Mouse (Mus musculus) liver, embryonic 13.5 days (tissue): ENCODE measurements around the gene Slc33a1. TPM values are rescaled to one million over a fixed set of nuclear protein-coding genes. Genes with fewer than 3 reads are reported as not detected.

Experiments used
- ATAC-seq: fragments of 200-750 bp; cut with Nextera tagmentation; 2 replicates; pipeline ENCODE4 v1.8.0; 2017; ENCODE audit warnings: low read depth, mild to moderate bottlenecking, moderate number of reproducible peaks, moderate library complexity
- DNase-seq: peaks from one replicate; pipeline ENCODE4 v3.0.0; 2022
- H3K27ac ChIP-seq: fragments of 300-500 bp; sonication (generic); 2 replicates; pipeline ENCODE4 v1.5.1; 2015; ENCODE audit warnings: moderate library complexity, mild to moderate bottlenecking, inconsistent platforms
- H3K27me3 ChIP-seq: fragments of 300-500 bp; sonication (generic); 2 replicates; pipeline ENCODE4 v1.6.1; 2015; ENCODE audit warnings: mild to moderate bottlenecking, inconsistent platforms
- H3K36me3 ChIP-seq: fragments of 300-500 bp; sonication (generic); 2 replicates; pipeline ENCODE4 v1.6.1; 2015; ENCODE audit warnings: mild to moderate bottlenecking, inconsistent platforms
- H3K4me1 ChIP-seq: fragments of 300-500 bp; sonication (generic); replicated peaks from 2 replicates; pipeline ENCODE4 v1.6.1; 2015; ENCODE audit warnings: inconsistent platforms
- H3K4me2 ChIP-seq: fragments of 300-500 bp; sonication (generic); 2 replicates; pipeline ENCODE4 v1.6.1; 2015; ENCODE audit warnings: inconsistent platforms, mild to moderate bottlenecking, moderate library complexity
- H3K4me3 ChIP-seq: fragments of 300-500 bp; sonication (generic); replicated peaks from 2 replicates; pipeline ENCODE4 v1.5.1; 2015; ENCODE audit warnings: mild to moderate bottlenecking, inconsistent platforms
- H3K9ac ChIP-seq: fragments of 300-500 bp; sonication (generic); 2 replicates; pipeline ENCODE4 v1.6.1; 2015; ENCODE audit warnings: mild to moderate bottlenecking, inconsistent platforms
- H3K9me3 ChIP-seq: fragments of 300-500 bp; sonication (generic); replicated peaks from 2 replicates; pipeline ENCODE4 v1.6.1; 2016; ENCODE audit warnings: inconsistent platforms
- WGBS: fragments of 180-500 bp; shearing (Covaris S2); methylation state at CpG from one replicate; pipeline ENCODE4 v1.1.7; 2015; ENCODE audit not compliant: insufficient replicate concordance; 5-methylcytosine and 5-hydroxymethylcytosine counted together
- polyA plus RNA-seq: library from polyadenylated mRNA; unstranded; fragments of >200 nt; fragmentation: Nextera tagmentation; extraction: Ambion mirVana; gene quantifications from 2 replicates; pipeline ENCODE4 v1.2.1, GENCODE M21; 2015

Slc33a1 gene
- polyA plus RNA-seq, 1 experiment from 2014 or later: 10.2 TPM

DNA sequence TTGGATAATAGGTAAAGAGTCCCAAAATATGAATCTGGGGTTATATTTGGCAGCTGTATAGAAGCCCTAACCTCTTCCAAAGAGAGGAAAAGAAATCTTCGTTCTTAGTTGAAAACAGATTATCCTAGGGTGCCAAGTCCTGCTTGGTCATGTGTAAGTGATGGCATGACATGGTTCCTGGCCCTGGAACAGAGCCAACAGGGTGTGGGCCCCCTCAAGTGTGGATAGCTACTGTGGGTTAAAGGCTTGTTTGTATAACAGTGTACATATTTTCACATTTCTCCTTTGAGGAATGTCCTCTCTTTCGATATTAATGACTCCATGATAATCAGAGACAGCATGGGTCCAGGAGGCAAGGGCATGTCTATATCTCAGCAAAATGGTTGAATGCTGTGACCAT, 25.6 kb downstream of the Slc33a1 start:
- ATAC-seq (no peak), DNase-seq (no peak)
- H3K4me3 ChIP-seq: no peak overlapping the region
- H3K4me1 ChIP-seq: no peaks in the 10 kb centered on the region
- peaks cover 9% of the 10 kb centered on the region for H3K36me3 ChIP-seq
- no peak overlapping the region for H3K4me2 ChIP-seq
- no peak overlapping the region for H3K9ac ChIP-seq
- no peaks in the 10 kb centered on the region for H3K27me3 ChIP-seq
- H3K9me3 ChIP-seq: no peaks in the 10 kb centered on the region
- 78% methylated on average over 2 of the region's 2 CpGs for WGBS
- no peak overlapping the region for H3K27ac ChIP-seq

DNA sequence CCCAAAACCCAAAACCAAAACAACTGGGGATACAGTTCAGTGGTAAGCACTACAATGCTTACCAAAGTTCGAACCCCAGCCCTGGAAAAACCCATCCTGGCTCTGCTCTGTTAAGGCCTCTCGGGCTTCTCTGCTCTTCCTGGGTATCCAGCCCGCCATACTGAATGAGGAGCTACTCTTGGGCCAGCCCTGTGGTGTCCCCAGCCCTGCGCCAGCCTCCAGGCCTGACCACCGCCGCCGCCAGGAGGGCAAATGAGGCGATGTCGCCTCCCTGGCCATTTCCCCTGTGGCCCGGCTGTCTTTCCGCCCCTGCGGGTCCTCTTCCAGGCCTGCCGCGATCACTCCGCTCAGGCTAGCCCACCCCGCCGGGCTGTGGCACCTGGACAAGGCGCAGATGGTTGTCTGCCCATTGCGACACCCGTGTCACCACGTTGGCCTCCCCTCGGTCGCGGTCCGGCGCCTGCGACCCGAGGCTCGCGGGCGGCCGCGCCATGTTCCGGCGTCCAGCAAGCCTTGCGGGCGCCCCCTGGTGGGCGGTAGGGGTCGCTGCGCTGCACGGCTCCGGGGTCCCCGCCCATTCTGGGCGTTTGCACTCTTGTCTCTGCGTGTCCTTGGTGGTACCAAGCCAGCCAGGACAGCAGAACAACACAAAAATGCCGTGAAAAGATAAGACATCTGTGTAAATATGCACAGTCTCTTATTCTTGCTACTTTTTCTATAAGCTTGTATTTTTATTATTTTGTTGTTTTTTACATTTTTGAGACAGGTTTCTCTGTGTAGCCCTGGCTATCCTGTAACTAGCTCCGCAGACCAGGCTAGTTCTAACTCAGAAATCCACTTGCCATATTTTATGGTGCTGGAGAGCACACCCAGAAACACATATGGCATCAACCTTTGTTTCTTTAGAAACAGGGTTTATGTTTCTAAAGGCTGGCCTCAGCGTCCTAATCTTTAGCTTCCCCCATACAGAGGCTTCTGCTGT, 35.4 kb downstream of the Slc33a1 start, which contains the start of gene E130311K13Rik:
E130311K13Rik (minus strand) TSS at position 595 of the 982 bp plus-strand sequence.
- Histone ChIP-seq H3K4me1 (peaks cover 3% of the 10 kb centered on the region; the same call in 1 of the 2 replicates), H3K4me2 (peak within 1 kb of the TSS; percentile 87), H3K27ac (0 out of 2 replicates have a peak within 1 kb of the TSS, but pooled peaks have one; percentile 50), H3K4me3 (peak within 1 kb of the TSS; percentile 72), H3K36me3 (no peaks in the 10 kb centered on the region), H3K27me3 (no peaks in the 10 kb centered on the region), H3K9me3 (no peaks in the 10 kb centered on the region), H3K9ac (peak within 1 kb of the TSS; percentile 83)
- DNase-seq (peak; percentile 75), ATAC-seq (peak; percentile 93)
- WGBS: 5% methylated on average over 48 of the region's 48 CpGs

DNA sequence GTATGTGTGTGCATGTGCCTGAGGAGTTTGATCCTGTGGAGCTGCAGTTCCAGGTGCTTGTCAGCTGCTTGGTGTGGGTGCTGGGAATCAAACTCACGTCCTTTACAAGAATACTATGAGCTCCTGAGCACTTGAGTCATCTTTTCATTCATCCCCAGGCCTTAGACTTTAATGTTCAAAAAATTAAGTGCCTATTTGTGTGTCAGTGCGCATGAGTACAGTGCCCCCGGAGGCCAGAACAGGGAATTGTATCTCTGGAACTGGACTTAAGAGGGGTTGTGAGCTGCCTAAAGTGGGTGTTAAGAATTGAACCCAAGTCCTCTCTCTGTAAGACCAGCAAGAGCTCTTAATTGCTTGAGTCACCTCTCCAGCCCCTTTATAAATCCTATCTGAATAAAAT, 44.9 kb downstream of the Slc33a1 start:
- H3K9ac ChIP-seq: no peak overlapping the region
- H3K36me3 ChIP-seq: no peaks in the 10 kb centered on the region
- ATAC-seq: no peak
- H3K4me3 ChIP-seq: no peak overlapping the region
- 48% methylated on average over 3 of the region's 3 CpGs for WGBS
- no peak overlapping the region for H3K27ac ChIP-seq
- no peaks in the 10 kb centered on the region for H3K4me1 ChIP-seq
- no peaks in the 10 kb centered on the region for H3K27me3 ChIP-seq
- H3K4me2 ChIP-seq: no peak overlapping the region
- DNase-seq: no peak
- no peaks in the 10 kb centered on the region for H3K9me3 ChIP-seq

DNA sequence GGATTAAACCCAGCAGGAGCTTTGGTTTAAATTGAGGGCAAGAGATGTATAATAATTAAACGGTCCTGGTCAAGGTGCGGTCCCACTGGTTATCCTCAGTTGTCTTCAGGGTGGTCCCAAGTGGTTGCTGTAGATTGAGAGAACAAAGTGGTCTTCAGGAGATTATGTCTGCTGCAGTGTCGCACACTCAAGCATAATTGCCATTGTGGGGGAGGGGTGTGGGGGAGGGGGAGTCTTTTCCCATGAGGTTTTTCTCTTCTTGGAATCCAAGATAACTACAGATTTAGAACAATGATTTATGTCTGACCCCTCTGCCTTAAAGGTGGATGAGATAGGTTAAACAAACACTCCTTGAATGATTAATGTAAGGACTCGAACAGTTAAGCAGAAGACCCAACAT, 54.3 kb downstream of the Slc33a1 start:
- no peak overlapping the region for H3K27ac ChIP-seq
- WGBS: 68% methylated on average over 4 of the region's 4 CpGs
- no peaks in the 10 kb centered on the region for H3K36me3 ChIP-seq
- ATAC-seq (no peak), DNase-seq (no peak)
- peaks cover 2% of the 10 kb centered on the region for H3K27me3 ChIP-seq
- no peak overlapping the region for H3K9ac ChIP-seq
- H3K4me2 ChIP-seq: no peak overlapping the region
- H3K4me1 ChIP-seq: peaks cover 2% of the 10 kb centered on the region; the same call in 1 of the 2 replicates
- no peak overlapping the region for H3K4me3 ChIP-seq
- H3K9me3 ChIP-seq: no peaks in the 10 kb centered on the region

DNA sequence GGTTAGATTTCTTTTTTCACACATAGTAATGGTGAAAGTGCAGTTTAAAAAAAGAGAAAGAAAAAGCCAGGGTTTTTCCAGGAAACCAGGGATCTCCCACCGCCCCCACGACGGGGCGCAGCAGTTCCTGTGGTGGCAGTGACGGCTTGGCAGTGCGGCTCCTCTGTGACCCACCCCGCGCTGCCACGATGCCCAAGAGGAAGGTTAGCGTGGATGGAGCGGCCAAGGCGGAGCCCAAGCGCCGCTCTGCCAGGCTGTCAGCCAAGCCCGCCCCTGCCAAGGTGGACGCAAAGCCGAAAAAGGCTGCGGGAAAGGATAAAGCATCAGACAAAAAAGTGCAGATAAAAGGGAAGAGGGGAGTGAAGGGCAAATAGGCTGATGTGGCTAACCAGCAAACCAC, 59.3 kb downstream of the Slc33a1 start:
- no peak for ATAC-seq

GRCm38 (mm10) chr3:63904157-63904556, 60.4 kb downstream of the Slc33a1 start:
- WGBS: 74% methylated on average over 2 of the region's 2 CpGs
- Histone ChIP-seq H3K4me3 (no peak overlapping the region), H3K9me3 (no peaks in the 10 kb centered on the region), H3K27me3 (peaks cover 24% of the 10 kb centered on the region), H3K9ac (no peak overlapping the region), H3K4me2 (no peak overlapping the region), H3K36me3 (no peaks in the 10 kb centered on the region), H3K27ac (no peak overlapping the region), H3K4me1 (peaks cover 3% of the 10 kb centered on the region; the same call in 1 of the 2 replicates)
- DNase-seq (no peak), ATAC-seq (no peak)

More for the DNA sequence above, 59.3 kb downstream of the Slc33a1 start:
- H3K4me1 ChIP-seq: peaks cover 3% of the 10 kb centered on the region; the same call in 1 of the 2 replicates
- H3K27ac ChIP-seq: no peak overlapping the region
- DNase-seq: no peak
- peak overlapping the region; percentile 50 for H3K4me2 ChIP-seq
- no peaks in the 10 kb centered on the region for H3K36me3 ChIP-seq
- H3K9me3 ChIP-seq: no peaks in the 10 kb centered on the region
- 2% methylated on average over 18 of the region's 18 CpGs for WGBS
- peaks cover 13% of the 10 kb centered on the region for H3K27me3 ChIP-seq
- no peak overlapping the region for H3K9ac ChIP-seq
- peak overlapping the region; percentile 21; the same call in 1 of the 2 replicates for H3K4me3 ChIP-seq

GRCm38 (mm10) chr3:63900021-63900571, 64.5 kb downstream of the Slc33a1 start:
- Histone ChIP-seq H3K4me1 (no peaks in the 10 kb centered on the region; the same call in 1 of the 2 replicates), H3K27me3 (peaks cover 34% of the 10 kb centered on the region), H3K36me3 (no peaks in the 10 kb centered on the region), H3K9me3 (no peaks in the 10 kb centered on the region), H3K9ac (no peak overlapping the region), H3K4me2 (peak overlapping the region; percentile 77), H3K27ac (no peak overlapping the region), H3K4me3 (peak overlapping the region; percentile 55)
- ATAC-seq (no peak), DNase-seq (no peak)
- WGBS: 8% methylated on average over 12 of the region's 12 CpGs

DNA sequence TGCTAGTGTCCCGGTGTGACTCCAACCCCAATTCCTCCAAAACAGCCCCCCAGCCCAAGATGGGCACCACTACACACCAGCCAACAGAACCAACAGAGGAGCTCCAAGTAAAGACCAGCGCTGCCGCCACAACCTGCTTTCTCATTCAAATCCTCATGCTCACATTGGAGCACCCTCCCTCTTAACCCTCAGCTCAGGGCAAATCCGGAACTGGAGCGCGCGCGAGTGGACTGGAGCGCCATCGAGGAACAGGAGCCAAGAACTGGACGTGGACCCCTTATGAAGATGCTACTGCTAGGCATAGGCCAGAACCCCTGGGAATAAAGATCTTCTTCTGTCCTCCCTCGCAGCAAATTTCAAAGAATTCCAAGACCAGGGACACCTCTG, 65.3 kb downstream of the Slc33a1 start, which contains the start of gene Plch1:
Plch1 (minus strand) TSS at position 164 of the 387 bp plus-strand sequence.
- Histone ChIP-seq H3K4me2 (peak within 1 kb of the TSS; percentile 77), H3K27me3 (peaks cover 30% of the 10 kb centered on the region), H3K9ac (peak within 1 kb of the TSS; percentile 36; the same call in 1 of the 2 replicates), H3K27ac (no peak within 1 kb of the TSS), H3K36me3 (no peaks in the 10 kb centered on the region), H3K9me3 (no peaks in the 10 kb centered on the region), H3K4me3 (peak within 1 kb of the TSS; percentile 55), H3K4me1 (no peaks in the 10 kb centered on the region; the same call in 1 of the 2 replicates)
- DNase-seq (no peak), ATAC-seq (0 out of 2 replicates have a peak, but pooled peaks have one; percentile 26)
- WGBS: under 1% methylated on average over 12 of the region's 12 CpGs

DNA sequence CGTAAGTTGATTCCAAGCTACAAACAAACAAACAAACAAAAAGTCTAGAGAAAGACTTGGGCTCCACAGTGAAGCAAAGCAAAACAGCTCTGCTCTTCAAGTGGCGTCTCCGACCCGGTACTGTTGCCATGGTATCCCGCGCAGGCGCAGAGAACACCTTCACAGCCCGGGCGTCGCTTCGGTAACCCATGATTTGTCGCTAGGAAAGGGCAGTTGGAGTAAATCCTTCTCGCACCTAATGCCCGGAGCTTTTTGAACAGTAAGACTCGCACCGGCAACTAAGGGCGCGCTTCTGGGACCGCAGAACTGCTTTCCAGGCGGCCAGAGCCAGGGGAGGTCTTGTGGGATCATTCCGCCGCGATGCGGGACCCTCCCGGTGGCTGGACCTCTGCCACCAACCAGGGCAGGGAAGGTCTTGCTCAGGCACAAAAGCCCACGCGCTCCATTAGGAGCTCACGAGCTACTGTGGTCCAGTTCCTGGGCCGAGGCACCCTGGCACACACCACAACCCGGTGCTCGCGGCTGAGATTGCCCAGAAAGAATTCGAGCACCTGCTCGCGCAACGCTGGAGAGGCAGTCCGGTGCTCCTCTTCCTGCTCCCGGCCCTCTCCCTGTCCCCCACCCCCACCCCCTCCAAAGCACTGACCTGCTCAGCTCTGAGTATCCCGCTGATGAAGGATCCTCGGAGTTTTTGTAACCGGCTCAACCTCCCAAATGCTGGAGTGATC, 65.8 kb downstream of the Slc33a1 start:
- H3K4me2 ChIP-seq: peak overlapping the region; percentile 77
- ATAC-seq: peak; percentile 36
- H3K9ac ChIP-seq: peak overlapping the region; percentile 36; the same call in 1 of the 2 replicates

GRCm38 (mm10) chr3:63897177-63897576, 67.4 kb downstream of the Slc33a1 start:
- no peak for ATAC-seq
- H3K4me2 ChIP-seq: no peak overlapping the region
- H3K27me3 ChIP-seq: peaks cover 28% of the 10 kb centered on the region
- no peaks in the 10 kb centered on the region for H3K9me3 ChIP-seq
- H3K4me3 ChIP-seq: no peak overlapping the region
- DNase-seq: no peak
- WGBS: 25% methylated on average over 1 of the region's 1 CpGs
- no peak overlapping the region for H3K9ac ChIP-seq
- no peaks in the 10 kb centered on the region for H3K36me3 ChIP-seq
- no peak overlapping the region for H3K27ac ChIP-seq
- no peaks in the 10 kb centered on the region; the same call in 1 of the 2 replicates for H3K4me1 ChIP-seq

More for the DNA sequence above, 65.8 kb downstream of the Slc33a1 start:
- Histone ChIP-seq H3K4me1 (no peaks in the 10 kb centered on the region; the same call in 1 of the 2 replicates), H3K27me3 (peaks cover 28% of the 10 kb centered on the region), H3K36me3 (no peaks in the 10 kb centered on the region), H3K4me3 (peak overlapping the region; percentile 55), H3K27ac (no peak overlapping the region), H3K9me3 (no peaks in the 10 kb centered on the region)
- peak; percentile 4 for DNase-seq
- WGBS: under 1% methylated on average over 41 of the region's 41 CpGs
